Mouse (Mus musculus): ENCODE data around the gene Mgl2. TPM values are rescaled to one million over a fixed set of nuclear protein-coding genes. Genes with fewer than 3 reads are reported as not detected.

Mgl2 gene
- polyA plus RNA-seq, 3 experiments from 2014 or later = not detected

GRCm38 (mm10) chr11:70171181-70171580, 41.1 kb downstream of the Mgl2 start:
- no peak for ATAC-seq

GRCm38 (mm10) chr11:70171847-70172246, 41.7 kb downstream of the Mgl2 start:
- ATAC-seq = no peak

- ATAC-seq = no peak
Observed at GRCm38 (mm10) chr11:70172298-70172697, 42.2 kb downstream of the Mgl2 start.

GRCm38 (mm10) chr11:70174491-70174890, 44.4 kb downstream of the Mgl2 start:
- no peak for ATAC-seq

- no peak for ATAC-seq
Observed at GRCm38 (mm10) chr11:70177647-70178046, 47.5 kb downstream of the Mgl2 start.

GRCm38 (mm10) chr11:70178311-70178710, 48.2 kb downstream of the Mgl2 start:
- no peak for ATAC-seq

GRCm38 (mm10) chr11:70178756-70179155, 48.6 kb downstream of the Mgl2 start:
- ATAC-seq = no peak

- no peak for ATAC-seq
Observed at GRCm38 (mm10) chr11:70179401-70179800, 49.3 kb downstream of the Mgl2 start.

GRCm38 (mm10) chr11:70180496-70180895, 50.4 kb downstream of the Mgl2 start:
- ATAC-seq = no peak

- ATAC-seq = no peak
Observed at GRCm38 (mm10) chr11:70185120-70185519, 55.0 kb downstream of the Mgl2 start.

Other genes with a start within 250 kb of the Mgl2 start
- gene Kctd11, start 248.9 kb upstream of the Mgl2 start, polyA plus RNA-seq (2017; shearing (Covaris generic)) = 1 to 10 TPM in 1 of 3 experiments, under 1 TPM in 2; 0.58 to 1.5 (median 0.59) TPM
- gene Acap1, start 234.8 kb upstream of the Mgl2 start, polyA plus RNA-seq (2017; shearing (Covaris generic)) = 100 to 1,000 TPM; 229 to 289 (median 266) TPM
- under 1 TPM; 0.39 to 0.98 (median 0.63) TPM for gene 2810408A11Rik, start 229.3 kb upstream of the Mgl2 start, polyA plus RNA-seq (2017; shearing (Covaris generic))
- gene Neurl4, start 229.3 kb upstream of the Mgl2 start, polyA plus RNA-seq (2017; shearing (Covaris generic)) = 1 to 10 TPM; 5.2 to 9.6 (median 9.0) TPM
- gene Gps2, start 216.4 kb upstream of the Mgl2 start, polyA plus RNA-seq (2017; shearing (Covaris generic)) = 100 to 1,000 TPM in 2 of 3 experiments, 10 to 100 TPM in 1; 91.9 to 128 (median 122) TPM
- gene Eif5a, start 208.4 kb upstream of the Mgl2 start, polyA plus RNA-seq (2017; shearing (Covaris generic)) = 1,000 to 10,000 TPM; 1,103 to 1,192 (median 1,160) TPM
- gene Ybx2, start 194.5 kb upstream of the Mgl2 start, polyA plus RNA-seq (2017; shearing (Covaris generic)) = not detected
- not detected for gene Slc2a4, start 182.1 kb upstream of the Mgl2 start, polyA plus RNA-seq (2017; shearing (Covaris generic))
- 1 to 10 TPM in 1 of 3 experiments, not detected in 2; 1.1 TPM for gene Cldn7, start 165.6 kb upstream of the Mgl2 start, polyA plus RNA-seq (2017; shearing (Covaris generic))
- 10 to 100 TPM; 25.8 to 35.6 (median 29.3) TPM for gene Ctdnep1, start 149.2 kb upstream of the Mgl2 start, polyA plus RNA-seq (2017; shearing (Covaris generic))
- gene Elp5, start 147.8 kb upstream of the Mgl2 start, polyA plus RNA-seq (2017; shearing (Covaris generic)) = 10 to 100 TPM; 61.5 to 78.3 (median 68.5) TPM
- gene Gabarap, start 139.2 kb upstream of the Mgl2 start, polyA plus RNA-seq (2017; shearing (Covaris generic)) = 100 to 1,000 TPM; 352 to 384 (median 366) TPM
- gene Phf23, start 134.6 kb upstream of the Mgl2 start, polyA plus RNA-seq (2017; shearing (Covaris generic)) = 10 to 100 TPM; 32.7 to 38.3 (median 36.0) TPM
- 1 to 10 TPM; 2.5 to 5.0 (median 4.9) TPM for gene Dvl2, start 129.7 kb upstream of the Mgl2 start, polyA plus RNA-seq (2017; shearing (Covaris generic))
- gene Acadvl, start 114.9 kb upstream of the Mgl2 start, polyA plus RNA-seq (2017; shearing (Covaris generic)) = 100 to 1,000 TPM; 110 to 132 (median 128) TPM
- gene Dlg4, start 113.4 kb upstream of the Mgl2 start, polyA plus RNA-seq (2017; shearing (Covaris generic)) = 10 to 100 TPM in 2 of 3 experiments, 1 to 10 TPM in 1; 7.1 to 14.6 (median 11.2) TPM
- gene Asgr1, start 76.2 kb upstream of the Mgl2 start, polyA plus RNA-seq (2017; shearing (Covaris generic)) = not detected
- gene Asgr2, start 37.7 kb upstream of the Mgl2 start, polyA plus RNA-seq (2017; shearing (Covaris generic)) = not detected
- gene Clec10a, start 25.9 kb downstream of the Mgl2 start, polyA plus RNA-seq (2017; shearing (Covaris generic)) = under 1 TPM in 1 of 3 experiments, not detected in 2; 0.67 TPM
- gene Slc16a11, start 82.4 kb downstream of the Mgl2 start, polyA plus RNA-seq (2017; shearing (Covaris generic)) = under 1 TPM in 1 of 3 experiments, not detected in 2; 0.52 TPM
- gene Slc16a13, start 90.7 kb downstream of the Mgl2 start, polyA plus RNA-seq (2017; shearing (Covaris generic)) = 1 to 10 TPM; 2.3 to 4.3 (median 3.2) TPM
- gene Bcl6b, start 99.5 kb downstream of the Mgl2 start, polyA plus RNA-seq (2017; shearing (Covaris generic)) = under 1 TPM in 1 of 3 experiments, not detected in 2; 0.39 TPM
- 100 to 1,000 TPM; 133 to 147 (median 134) TPM for gene 0610010K14Rik, start 107.6 kb downstream of the Mgl2 start, polyA plus RNA-seq (2017; shearing (Covaris generic))
- gene Gm21988, start 109.5 kb downstream of the Mgl2 start, polyA plus RNA-seq (2017; shearing (Covaris generic)) = 10 to 100 TPM in 1 of 3 experiments, 1 to 10 TPM in 2; 2.7 to 11.1 (median 6.1) TPM
- gene Rnasek, start 109.5 kb downstream of the Mgl2 start, polyA plus RNA-seq (2017; shearing (Covaris generic)) = 100 to 1,000 TPM; 207 to 275 (median 255) TPM
- gene Alox12, start 125.0 kb downstream of the Mgl2 start, polyA plus RNA-seq (2017; shearing (Covaris generic)) = under 1 TPM in 1 of 3 experiments, not detected in 2; 0.47 TPM
- not detected for gene Alox12e, start 192.3 kb downstream of the Mgl2 start, polyA plus RNA-seq (2017; shearing (Covaris generic))
- gene Alox15, start 221.7 kb downstream of the Mgl2 start, polyA plus RNA-seq (2017; shearing (Covaris generic)) = under 1 TPM; 0.24 to 0.59 (median 0.26) TPM